Mouse (Mus musculus) liver, embryonic 14.5 days (tissue): ENCODE results near the gene Diaph3.

ENCODE experiments used
- CTCF ChIP-seq: IDR thresholded peaks from 2 replicates; pipeline ENCODE4 v1.5.1; 2016; ENCODE audit warnings: antibody characterized with exemption, low read depth, control low read depth
- EP300 ChIP-seq: IDR thresholded peaks from 2 replicates; pipeline ENCODE4 v1.6.1; 2016; ENCODE audit warnings: antibody characterized with exemption, low read depth

DNA sequence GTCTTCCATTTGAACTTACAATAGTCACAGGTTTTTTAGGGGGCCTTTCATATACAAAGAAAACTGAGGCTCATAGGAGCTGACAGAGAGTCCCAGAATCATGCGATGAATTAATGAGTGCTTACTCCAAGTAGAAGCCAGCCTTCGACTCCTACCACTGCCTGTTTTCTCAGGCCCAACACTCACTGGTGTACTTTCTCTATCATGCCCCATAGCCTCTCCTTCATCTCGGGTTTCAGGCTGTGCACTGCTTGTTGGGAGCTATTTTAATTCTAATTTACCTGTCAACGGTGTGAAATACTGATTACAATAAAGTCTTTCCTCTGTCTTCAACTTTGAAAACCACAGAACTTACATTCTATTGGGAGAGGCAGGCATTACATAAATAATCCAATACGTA lies 449.7 kb downstream of the Diaph3 start:
- TF ChIP-seq CTCF (no peak), EP300 (no peak)
